Mouse (Mus musculus) embryonic stem cell, embryonic (primary cell): ENCODE measurements around the gene Nek5.

Experiments
- CTCF ChIA-PET, 4 experiments: fragments of 300-600 bp in 2 of 4; fragments of 350-600 bp in 2 of 4; sonication (Branson Sonifier 250); formaldehyde crosslinking; loops; one replicate each; lab custom pipeline; 2022; ENCODE audit warnings: inconsistent platforms in 2 of 4; lab: Charles Lee
- POLR2A ChIA-PET, 4 experiments: fragments of 300-600 bp in 2 of 4; fragments of 350-600 bp in 2 of 4; sonication (Branson Sonifier 250); formaldehyde crosslinking; loops; one replicate each; lab custom pipeline; 2022; ENCODE audit warnings: antibody characterized with exemption in 4 of 4, inconsistent platforms in 1 of 4; lab: Charles Lee

Gene Nek5

DNA sequence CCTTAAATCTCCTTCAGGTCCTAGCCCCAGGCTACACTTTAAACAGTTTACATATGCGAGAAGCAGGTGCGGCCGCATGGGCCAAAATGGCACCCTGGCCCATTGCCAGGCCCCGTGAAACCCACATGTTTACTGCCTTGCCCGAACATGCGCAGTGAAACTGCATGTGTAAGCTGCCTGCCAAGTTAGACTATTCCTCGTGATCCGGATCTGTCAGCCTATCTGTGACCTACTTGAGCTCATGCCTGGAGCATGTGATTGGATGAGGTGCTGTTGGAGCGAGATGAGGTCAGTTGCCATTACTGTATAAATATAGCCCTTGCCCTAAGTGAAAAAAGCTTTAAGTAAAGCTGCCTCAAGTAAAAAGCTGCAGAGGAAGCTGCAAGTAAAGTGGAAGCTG, 11.6 kb upstream of the Nek5 start:
- POLR2A ChIA-PET = interaction anchor here in 1 of 4 experiments (1.6 to 1.8 kb wide), 2 partner anchors 11 kb away, joined by 4 to 7 read pairs; partner anchors contain the start of gene Nek5
- CTCF ChIA-PET = interaction anchor here in 1 of 4 experiments (0.9 to 1.0 kb wide), 2 partner anchors 12 to 56 kb away, joined by 3 to 4 read pairs; partner anchors contain the start of genes Nek5 and Vps36

DNA sequence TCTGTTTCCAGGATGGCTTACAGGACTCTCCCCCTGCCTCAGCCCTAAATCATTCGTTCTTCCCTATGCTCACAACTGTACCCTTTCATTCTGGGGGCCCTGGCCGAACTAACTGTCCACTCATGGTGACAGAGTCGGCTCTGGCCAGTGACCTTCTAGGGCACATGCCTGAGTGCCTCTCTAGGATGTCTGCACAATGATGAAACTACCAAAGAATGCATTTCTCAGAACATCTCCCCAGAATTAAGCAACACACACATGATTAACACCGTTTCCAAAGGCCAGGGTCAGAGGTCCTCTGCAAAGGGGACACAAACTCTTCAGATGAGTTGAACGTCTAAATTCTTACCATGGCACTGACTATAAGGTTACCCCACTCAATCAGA, 9.9 kb upstream of the Nek5 start:
- CTCF ChIA-PET = no interaction called here
- POLR2A ChIA-PET = interaction anchor here in 1 of 4 experiments (1.8 kb wide), 1 partner anchor 9 kb away, joined by 7 read pairs; the partner anchor contains the start of gene Nek5

DNA sequence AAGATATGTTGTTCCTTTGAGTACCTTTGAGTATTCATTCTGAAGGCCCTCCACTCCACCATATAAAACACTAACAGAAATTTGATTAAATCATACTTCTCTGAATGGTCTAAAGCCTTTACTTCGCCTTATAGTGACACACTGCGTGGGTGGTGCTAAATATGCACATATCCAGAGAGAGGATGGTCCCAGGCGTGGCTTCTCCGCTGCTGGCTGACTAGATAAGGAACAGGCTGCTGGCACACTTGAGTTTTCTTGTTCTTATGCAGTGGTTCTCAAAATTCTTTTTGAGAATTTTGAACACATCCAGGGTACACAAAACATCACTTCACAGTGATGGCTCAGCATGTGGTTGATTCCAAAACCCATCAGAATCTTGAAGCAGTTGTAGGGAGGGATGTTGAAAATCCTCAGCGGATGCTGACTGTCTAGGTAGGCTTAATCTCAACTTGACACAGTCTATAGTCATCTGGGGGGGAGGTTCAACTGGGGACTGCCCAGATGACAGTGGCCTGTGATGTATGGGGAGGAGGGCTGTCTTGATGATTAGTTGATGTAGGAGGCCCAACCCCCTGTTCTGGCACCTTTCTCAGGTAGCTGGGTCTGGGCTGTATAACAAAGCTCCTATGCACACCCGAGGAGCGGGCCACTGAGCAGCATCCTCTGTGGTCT, 9.4 kb upstream of the Nek5 start:
- CTCF ChIA-PET = no interaction called here

GRCm38 (mm10) chr8:22132062-22132461, 7.2 kb upstream of the Nek5 start:
- CTCF ChIA-PET = no interaction called here
- POLR2A ChIA-PET = interaction anchor here in 2 of 4 experiments (1.1 to 1.2 kb wide), 2 partner anchors 12 to 16 kb away, joined by 3 to 4 read pairs; no protein-coding TSS in a partner anchor

More for the DNA sequence above, 9.4 kb upstream of the Nek5 start:
- POLR2A ChIA-PET = interaction anchor here in 1 of 4 experiments (1.8 kb wide), 1 partner anchor 9 kb away, joined by 7 read pairs; the partner anchor contains the start of gene Nek5

GRCm38 (mm10) chr8:22107020-22107419, 17.8 kb downstream of the Nek5 start:
- ChIA-PET CTCF (no interaction called here), POLR2A (interaction anchor here in 2 of 4 experiments (0.6 to 0.7 kb wide), 2 partner anchors 70 to 1842 kb away, joined by 3 to 4 read pairs; no protein-coding TSS in a partner anchor)

DNA sequence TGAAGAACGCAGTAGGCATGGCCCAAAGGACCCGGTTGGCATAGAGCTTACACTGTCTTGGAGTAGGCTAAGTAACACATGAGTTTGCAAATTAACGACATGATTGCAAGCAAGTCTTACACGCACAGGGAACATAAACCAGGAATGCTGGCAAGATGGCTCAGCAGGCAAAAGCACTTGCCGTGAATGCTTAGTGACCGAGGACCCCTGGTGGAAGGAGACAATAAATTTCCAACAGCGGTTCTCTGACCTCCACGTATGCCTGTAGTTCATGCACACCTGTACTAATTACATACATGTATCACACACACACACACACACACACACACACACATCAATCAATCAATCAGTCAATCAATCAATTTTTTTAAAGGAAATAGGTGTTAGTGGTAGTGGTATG, 33.3 kb downstream of the Nek5 start:
- CTCF ChIA-PET = interaction anchor here in 2 of 4 experiments (0.7 to 1.4 kb wide), 2 partner anchors 98 to 101 kb away, joined by 3 to 5 read pairs; partner anchors contain the start of gene Vps36 (in 1 of the 2)

DNA sequence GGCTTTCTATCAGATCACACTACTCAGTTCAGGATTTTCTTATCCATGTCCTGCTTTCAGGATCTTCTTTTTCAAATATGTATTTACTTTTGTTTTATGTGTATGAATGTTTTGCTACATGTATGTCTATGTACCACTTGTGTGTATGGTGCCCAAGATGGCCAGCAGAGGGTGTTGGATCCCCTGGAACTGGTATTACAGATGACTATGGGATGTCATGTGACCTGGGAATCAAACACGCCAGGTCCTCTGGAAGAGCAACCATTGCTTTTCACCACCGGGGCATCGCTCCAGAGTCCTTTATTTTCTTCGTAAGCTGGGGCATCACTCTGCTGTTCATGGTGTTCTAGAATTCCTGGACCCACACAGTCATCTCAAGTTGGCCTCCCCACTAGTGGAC, 35.6 kb downstream of the Nek5 start:
- CTCF ChIA-PET = no interaction called here
- POLR2A ChIA-PET = no interaction called here

More for the DNA sequence above, 33.3 kb downstream of the Nek5 start:
- POLR2A ChIA-PET = no interaction called here

DNA sequence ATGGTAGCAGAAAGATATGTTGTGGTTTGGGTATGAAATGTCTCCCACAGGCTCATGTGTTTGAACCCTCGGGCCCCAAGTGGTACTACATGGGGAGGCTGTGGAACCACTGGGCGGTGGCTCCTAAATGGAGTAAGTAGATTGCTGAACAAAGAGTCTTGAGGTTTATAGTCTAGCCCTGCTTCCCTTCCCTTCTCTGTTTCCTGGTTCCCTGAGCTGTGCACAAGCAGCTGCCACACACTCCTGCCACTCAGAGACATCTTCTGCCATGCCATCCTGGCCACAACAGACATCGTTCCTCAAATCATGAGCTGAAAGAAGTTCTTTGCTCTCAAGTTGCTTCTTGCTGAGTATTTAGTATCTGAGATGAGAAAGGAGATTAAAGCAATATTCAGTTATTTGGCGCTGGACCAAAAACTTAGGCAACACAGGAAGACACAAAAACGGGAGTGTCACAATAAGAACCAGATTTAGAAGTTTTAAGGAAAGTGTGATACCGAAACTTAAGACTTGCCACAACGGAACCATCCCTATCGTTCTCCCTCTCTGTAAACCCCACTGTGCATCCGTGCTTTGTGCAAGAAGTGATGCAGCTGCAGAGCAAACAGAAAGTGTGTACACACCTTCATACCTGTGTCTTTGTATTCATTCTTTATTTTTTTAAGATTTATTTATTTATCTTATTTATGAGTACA, 45.4 kb downstream of the Nek5 start:
- ChIA-PET POLR2A (no interaction called here), CTCF (interaction anchor here in 1 of 4 experiments (0.5 kb wide), 1 partner anchor 102 kb away, joined by 4 read pairs; no protein-coding TSS in a partner anchor)

DNA sequence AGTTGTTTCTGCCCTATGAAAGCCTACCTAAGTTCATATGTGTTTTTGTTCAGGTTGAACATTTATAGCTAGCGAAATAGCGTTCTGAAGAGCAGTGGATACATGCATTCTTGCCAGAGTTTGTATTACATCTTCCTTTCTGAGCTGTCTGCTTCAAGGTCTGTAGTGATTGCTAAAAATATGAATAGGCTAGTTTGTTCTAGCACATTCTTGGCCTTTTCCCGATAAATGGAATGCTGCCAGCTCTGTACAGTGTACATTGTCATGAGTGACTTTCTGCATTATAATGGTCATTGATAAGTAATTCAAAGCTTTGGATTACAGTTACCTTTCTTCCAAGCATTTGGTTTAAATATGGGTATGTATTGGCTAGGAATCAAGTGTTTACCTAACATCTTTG, 63.7 kb downstream of the Nek5 start:
- ChIA-PET CTCF (interaction anchor here in 2 of 4 experiments (0.6 to 1.0 kb wide), 4 partner anchors 13 to 105 kb away, joined by 3 to 4 read pairs (median 3); partner anchors contain the start of gene Nek3 (in 1 of the 2)), POLR2A (interaction anchor here in 3 of 4 experiments (0.6 to 2.6 kb wide), 31 partner anchors 8 to 1578 kb away, joined by 3 to 13 read pairs (median 4); partner anchors contain the start of genes Nek5 (in 3 of the 3), Ckap2 (in 2 of the 3), Nek3 (in 2 of the 3) and Slc25a15 (in 1 of the 3))

GRCm38 (mm10) chr8:22060446-22060889, 64.4 kb downstream of the Nek5 start, which contains the start of gene Alg11:
Gene Alg11 (plus strand): TSS chr8:22060721.
- POLR2A ChIA-PET = interaction anchor here in 3 of 4 experiments (0.5 to 2.6 kb wide), 28 partner anchors 9 to 593 kb away, joined by 3 to 13 read pairs (median 4); partner anchors contain the start of genes Nek3 (in 3 of the 3), Ckap2 (in 2 of the 3), Nek5 (in 1 of the 3) and Vps36 (in 1 of the 3)
- CTCF ChIA-PET = interaction anchor here in 3 of 4 experiments (0.6 to 1.0 kb wide), 6 partner anchors 13 to 139 kb away, joined by 3 to 4 read pairs (median 3); partner anchors contain the start of gene Nek3 (in 1 of the 3)

GRCm38 (mm10) chr8:22059821-22060445, 64.9 kb downstream of the Nek5 start, which contains the start of gene Atp7b:
Gene Atp7b (minus strand): TSS chr8:22060305.
- CTCF ChIA-PET = interaction anchor here in 2 of 4 experiments (0.7 to 0.9 kb wide), 2 partner anchors 68 to 139 kb away, joined by 3 read pairs; no protein-coding TSS in a partner anchor

DNA sequence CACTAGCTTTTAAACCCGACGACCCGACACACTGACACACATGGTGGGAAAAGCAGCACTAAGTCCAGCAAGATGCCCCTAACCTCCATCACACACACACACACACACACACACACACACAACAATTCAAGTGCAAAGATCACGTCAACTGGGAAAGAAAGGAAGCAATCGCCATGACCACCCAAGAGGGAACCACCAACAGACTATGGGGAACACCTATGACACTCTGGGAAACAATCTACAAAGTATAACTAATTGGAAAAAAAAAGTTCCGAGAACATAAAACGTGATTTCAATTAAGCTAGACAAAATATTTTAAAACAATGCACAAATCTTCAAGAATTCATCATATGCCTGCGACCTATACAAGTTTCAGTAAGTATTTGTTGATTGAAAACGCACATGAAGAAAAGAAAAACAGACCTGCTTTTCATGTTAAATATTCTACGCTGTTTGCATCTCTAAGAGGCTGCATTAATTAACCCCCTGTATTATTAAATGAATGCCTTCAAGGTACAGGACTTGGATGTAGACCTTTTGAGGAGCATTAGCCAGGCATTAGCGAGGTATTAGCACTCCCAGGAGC, 65.6 kb downstream of the Nek5 start:
- CTCF ChIA-PET = no interaction called here
- POLR2A ChIA-PET = interaction anchor here in 1 of 4 experiments (1.0 to 2.6 kb wide), 3 partner anchors 9 to 65 kb away, joined by 4 to 13 read pairs (median 5); partner anchors contain the start of gene Nek5

More at GRCm38 (mm10) chr8:22059821-22060445, 64.9 kb downstream of the Nek5 start, which contains the start of gene Atp7b:
- POLR2A ChIA-PET = interaction anchor here in 3 of 4 experiments (0.5 to 2.6 kb wide), 25 partner anchors 8 to 593 kb away, joined by 3 to 13 read pairs (median 4); partner anchors contain the start of genes Ckap2 (in 2 of the 3), Nek3 (in 2 of the 3), Nek5 (in 1 of the 3) and Vps36 (in 1 of the 3)

DNA sequence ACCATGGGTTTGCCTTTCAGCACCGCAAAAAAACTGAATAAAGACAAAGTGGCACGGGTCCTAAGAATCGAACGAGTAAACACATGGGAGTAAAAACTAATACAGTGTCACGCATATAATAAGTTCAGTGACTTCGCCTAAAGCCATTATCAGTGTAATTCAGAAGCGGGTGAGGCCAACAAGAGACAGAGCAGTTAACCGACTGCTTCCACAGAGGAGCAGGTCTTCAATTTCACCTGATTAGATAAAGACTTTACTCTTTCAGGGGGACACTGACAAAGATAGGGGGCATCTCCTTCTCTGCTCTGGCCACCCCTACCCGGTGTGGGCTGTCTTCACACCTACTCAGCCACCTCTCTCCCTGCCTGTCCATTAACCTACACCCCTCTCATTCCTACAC, 66.5 kb downstream of the Nek5 start:
- ChIA-PET POLR2A (interaction anchor here in 1 of 4 experiments (2.6 kb wide), 1 partner anchor 19 kb away, joined by 13 read pairs; no protein-coding TSS in a partner anchor), CTCF (no interaction called here)

- ChIA-PET POLR2A (interaction anchor here in 1 of 4 experiments (0.6 to 2.9 kb wide), 3 partner anchors 10 to 15 kb away, joined by 3 to 9 read pairs (median 3); no protein-coding TSS in a partner anchor), CTCF (no interaction called here)
These were observed 68.0 kb downstream of the Nek5 start for GRCm38 (mm10) chr8:22056850-22057249.

GRCm38 (mm10) chr8:22055492-22055877, 69.4 kb downstream of the Nek5 start:
- CTCF ChIA-PET = no interaction called here
- POLR2A ChIA-PET = interaction anchor here in 2 of 4 experiments (0.7 to 2.9 kb wide), 2 partner anchors 8 to 12 kb away, joined by 3 to 9 read pairs; no protein-coding TSS in a partner anchor

DNA sequence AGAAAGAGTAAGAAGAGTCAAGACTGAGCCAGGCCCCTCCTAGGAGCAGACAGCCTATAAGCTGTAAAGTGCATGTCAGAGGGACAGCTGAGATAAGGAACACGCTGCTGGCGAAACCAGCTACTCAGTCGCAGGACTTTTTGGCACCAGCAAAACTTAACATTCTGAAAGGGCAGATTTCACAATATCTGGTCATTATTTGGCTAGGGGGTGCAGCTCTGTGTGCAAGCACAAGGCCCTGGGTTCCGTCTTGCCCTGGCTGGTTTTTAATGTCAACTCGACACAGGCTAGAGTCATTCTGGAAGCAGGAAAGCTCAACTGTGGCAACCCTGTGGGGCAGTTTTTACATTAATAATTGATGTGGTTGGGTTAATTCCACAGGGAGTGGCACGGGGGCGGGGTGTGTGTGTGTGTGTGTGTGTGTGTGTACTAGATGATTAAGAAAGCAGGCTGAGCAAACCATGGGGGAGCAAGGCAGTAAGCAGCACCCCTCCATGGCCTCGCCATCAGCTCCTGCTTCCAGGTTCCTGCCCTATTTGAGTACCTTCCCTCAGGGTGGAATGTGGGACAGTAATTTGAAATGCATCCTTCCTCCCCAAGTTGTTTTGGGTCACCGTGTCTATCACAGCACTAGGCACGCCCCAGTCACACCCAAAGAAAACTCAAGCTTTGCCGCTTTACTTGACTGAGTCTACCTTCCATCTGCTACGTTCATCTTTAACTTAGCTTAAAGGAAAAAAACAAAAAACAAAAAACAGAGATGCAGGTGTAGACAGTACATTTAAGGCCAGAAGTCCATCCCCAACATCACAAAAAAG, 70.0 kb downstream of the Nek5 start:
- POLR2A ChIA-PET = interaction anchor here in 3 of 4 experiments (0.5 to 2.9 kb wide), 6 partner anchors 8 to 131 kb away, joined by 3 to 9 read pairs (median 3); no protein-coding TSS in a partner anchor

More for the DNA sequence above, 70.0 kb downstream of the Nek5 start:
- CTCF ChIA-PET = interaction anchor here in 1 of 4 experiments (0.7 kb wide), 1 partner anchor 63 kb away, joined by 3 read pairs; no protein-coding TSS in a partner anchor
